Mouse (Mus musculus): ENCODE measurements at regions not wholly inside any gene's neighbourhood (a gene's known extent, or its start where the extent isn't known, plus 50 kb on each side); places are given as distances from the start of the nearest gene placed in this dataset.

- Histone ChIP-seq H3K4me3 (no peak overlapping the region), H3K4me2 (no peak overlapping the region), H3K4me1 (replicated peaks) (peaks cover 8% of the 10 kb centered on the region), H3K27ac (no peak overlapping the region), H3K9ac (no peak overlapping the region), H3K27me3 (no peaks in the 10 kb centered on the region), H3K9me3 (replicated peaks) (no peaks in the 10 kb centered on the region), H3K36me3 (no peaks in the 10 kb centered on the region)
- ATAC-seq (replicated peaks; ENCODE audit: insufficient number of reproducible peaks, insufficient read depth, low FRiP score, low read depth) = no peak
- WGBS = 74% methylated on average over 6 of the region's 6 CpGs
Observed at GRCm38 (mm10) chr3:149335259-149335658, 344.9 kb upstream of the Adgrl2 start.

- WGBS = 77% methylated on average over 5 of the region's 5 CpGs
- no peaks in the 10 kb centered on the region for H3K27me3 ChIP-seq
- no peak overlapping the region for H3K4me3 ChIP-seq
- no peak for ATAC-seq (replicated peaks; ENCODE audit: insufficient number of reproducible peaks, insufficient read depth, low FRiP score, low read depth)
- H3K9ac ChIP-seq = no peak overlapping the region
- no peak overlapping the region for H3K27ac ChIP-seq
- peaks cover 10% of the 10 kb centered on the region for H3K4me1 ChIP-seq (replicated peaks)
- H3K4me2 ChIP-seq = no peak overlapping the region
- H3K9me3 ChIP-seq (replicated peaks) = no peaks in the 10 kb centered on the region
- no peaks in the 10 kb centered on the region for H3K36me3 ChIP-seq
Observed at GRCm38 (mm10) chr3:149333607-149334006, 343.3 kb upstream of the Adgrl2 start.

- Histone ChIP-seq H3K4me2 (no peak overlapping the region), H3K4me1 (replicated peaks) (peaks cover 10% of the 10 kb centered on the region), H3K27me3 (no peaks in the 10 kb centered on the region), H3K4me3 (no peak overlapping the region), H3K36me3 (no peaks in the 10 kb centered on the region), H3K27ac (no peak overlapping the region), H3K9me3 (replicated peaks) (no peaks in the 10 kb centered on the region), H3K9ac (no peak overlapping the region)
- no peak for ATAC-seq (replicated peaks; ENCODE audit: insufficient number of reproducible peaks, insufficient read depth, low FRiP score, low read depth)
- 49% methylated on average over 10 of the region's 10 CpGs for WGBS
Observed at GRCm38 (mm10) chr3:149333131-149333530, 342.8 kb upstream of the Adgrl2 start.

- H3K27me3 ChIP-seq = no peaks in the 10 kb centered on the region
- 20% methylated on average over 4 of the region's 4 CpGs for WGBS
- no peak overlapping the region for H3K4me3 ChIP-seq
- H3K9me3 ChIP-seq (replicated peaks) = no peaks in the 10 kb centered on the region
- no peak overlapping the region for H3K4me2 ChIP-seq
- ATAC-seq (replicated peaks; ENCODE audit: insufficient number of reproducible peaks, insufficient read depth, low FRiP score, low read depth) = no peak
- H3K9ac ChIP-seq = no peak overlapping the region
- no peaks in the 10 kb centered on the region for H3K36me3 ChIP-seq
- H3K27ac ChIP-seq = no peak overlapping the region
- peaks cover 10% of the 10 kb centered on the region for H3K4me1 ChIP-seq (replicated peaks)
Observed at GRCm38 (mm10) chr3:149332105-149332504, 341.8 kb upstream of the Adgrl2 start.

- ATAC-seq (replicated peaks; ENCODE audit: insufficient number of reproducible peaks, insufficient read depth, low FRiP score, low read depth) = no peak
- peak overlapping the region; percentile 40 for H3K27ac ChIP-seq
- WGBS = 68% methylated on average over 7 of the region's 7 CpGs
Observed at GRCm38 (mm10) chr3:149331251-149331960, 341.1 kb upstream of the Adgrl2 start.

GRCm38 (mm10) chr3:149330716-149331115 is 340.4 kb upstream of the Adgrl2 start:
- no peak overlapping the region for H3K4me3 ChIP-seq
- no peaks in the 10 kb centered on the region for H3K27me3 ChIP-seq
- no peaks in the 10 kb centered on the region for H3K36me3 ChIP-seq
- no peak overlapping the region for H3K9ac ChIP-seq
- peaks cover 12% of the 10 kb centered on the region for H3K4me1 ChIP-seq (replicated peaks)
- 70% methylated on average over 10 of the region's 10 CpGs for WGBS
- H3K27ac ChIP-seq = no peak overlapping the region
- H3K9me3 ChIP-seq (replicated peaks) = no peaks in the 10 kb centered on the region
- H3K4me2 ChIP-seq = no peak overlapping the region
- ATAC-seq (replicated peaks; ENCODE audit: insufficient number of reproducible peaks, insufficient read depth, low FRiP score, low read depth) = peak; percentile 74

More at GRCm38 (mm10) chr3:149331251-149331960, 341.1 kb upstream of the Adgrl2 start:
- no peaks in the 10 kb centered on the region for H3K27me3 ChIP-seq
- no peak overlapping the region for H3K9ac ChIP-seq
- H3K4me1 ChIP-seq (replicated peaks) = peaks cover 12% of the 10 kb centered on the region
- no peak overlapping the region for H3K4me3 ChIP-seq
- no peak overlapping the region for H3K4me2 ChIP-seq
- H3K36me3 ChIP-seq = no peaks in the 10 kb centered on the region
- H3K9me3 ChIP-seq (replicated peaks) = no peaks in the 10 kb centered on the region

GRCm38 (mm10) chr3:149330041-149330440 is 339.7 kb upstream of the Adgrl2 start:
- ATAC-seq (replicated peaks; ENCODE audit: insufficient number of reproducible peaks, insufficient read depth, low FRiP score, low read depth) = no peak
- Histone ChIP-seq H3K4me1 (replicated peaks) (peaks cover 12% of the 10 kb centered on the region), H3K36me3 (no peaks in the 10 kb centered on the region), H3K9me3 (replicated peaks) (no peaks in the 10 kb centered on the region), H3K27me3 (no peaks in the 10 kb centered on the region), H3K4me2 (no peak overlapping the region), H3K4me3 (no peak overlapping the region), H3K9ac (no peak overlapping the region), H3K27ac (0 out of 2 replicates have a peak overlapping the region, but pooled peaks have one; percentile 31)
- WGBS = 70% methylated on average over 10 of the region's 10 CpGs

GRCm38 (mm10) chr3:149329615-149330014 is 339.3 kb upstream of the Adgrl2 start:
- Histone ChIP-seq H3K27ac (no peak overlapping the region), H3K4me3 (no peak overlapping the region), H3K9ac (no peak overlapping the region), H3K4me1 (replicated peaks) (peaks cover 12% of the 10 kb centered on the region), H3K9me3 (replicated peaks) (no peaks in the 10 kb centered on the region), H3K36me3 (no peaks in the 10 kb centered on the region), H3K27me3 (no peaks in the 10 kb centered on the region), H3K4me2 (no peak overlapping the region)
- 81% methylated on average over 6 of the region's 6 CpGs for WGBS
- no peak for ATAC-seq (replicated peaks; ENCODE audit: insufficient number of reproducible peaks, insufficient read depth, low FRiP score, low read depth)

- H3K36me3 ChIP-seq = no peaks in the 10 kb centered on the region
- H3K27me3 ChIP-seq = no peaks in the 10 kb centered on the region
- no peak overlapping the region for H3K9ac ChIP-seq
- no peak overlapping the region for H3K4me2 ChIP-seq
- no peak for ATAC-seq (replicated peaks; ENCODE audit: insufficient number of reproducible peaks, insufficient read depth, low FRiP score, low read depth)
- H3K27ac ChIP-seq = no peak overlapping the region; the same call in 1 of the 2 replicates
- no peak overlapping the region for H3K4me3 ChIP-seq
- H3K4me1 ChIP-seq (replicated peaks) = peaks cover 8% of the 10 kb centered on the region; the same call in 1 of the 2 replicates
- H3K9me3 ChIP-seq (replicated peaks) = no peaks in the 10 kb centered on the region
- 39% methylated on average over 5 of the region's 5 CpGs for WGBS
Observed at GRCm38 (mm10) chr3:149326664-149327063, 336.3 kb upstream of the Adgrl2 start.

GRCm38 (mm10) chr3:149324088-149324487 is 333.7 kb upstream of the Adgrl2 start:
- H3K4me1 ChIP-seq (replicated peaks) = 0 out of 2 replicates have a peak, but pooled peaks cover 2% of the 10 kb centered on the region
- no peaks in the 10 kb centered on the region for H3K27me3 ChIP-seq

GRCm38 (mm10) chr3:149318728-149319127 is 328.4 kb upstream of the Adgrl2 start:
- H3K9me3 ChIP-seq (replicated peaks) = no peaks in the 10 kb centered on the region
- WGBS = 42% methylated on average over 9 of the region's 9 CpGs
- H3K4me3 ChIP-seq = no peak overlapping the region
- H3K9ac ChIP-seq = no peak overlapping the region
- no peaks in the 10 kb centered on the region for H3K36me3 ChIP-seq
- H3K27ac ChIP-seq = no peak overlapping the region
- no peaks in the 10 kb centered on the region for H3K27me3 ChIP-seq
- H3K4me2 ChIP-seq = no peak overlapping the region
- H3K4me1 ChIP-seq (replicated peaks) = no peaks in the 10 kb centered on the region
- ATAC-seq (replicated peaks; ENCODE audit: insufficient number of reproducible peaks, insufficient read depth, low FRiP score, low read depth) = no peak

More at GRCm38 (mm10) chr3:149324088-149324487, 333.7 kb upstream of the Adgrl2 start:
- Histone ChIP-seq H3K4me2 (no peak overlapping the region), H3K9ac (no peak overlapping the region), H3K9me3 (replicated peaks) (no peaks in the 10 kb centered on the region), H3K4me3 (no peak overlapping the region), H3K36me3 (no peaks in the 10 kb centered on the region), H3K27ac (no peak overlapping the region)
- ATAC-seq (replicated peaks; ENCODE audit: insufficient number of reproducible peaks, insufficient read depth, low FRiP score, low read depth) = no peak
- 79% methylated on average over 2 of the region's 2 CpGs for WGBS

GRCm38 (mm10) chr3:149314258-149314657 is 323.9 kb upstream of the Adgrl2 start:
- no peak overlapping the region for H3K27ac ChIP-seq
- H3K9me3 ChIP-seq (replicated peaks) = no peaks in the 10 kb centered on the region
- 69% methylated on average over 4 of the region's 4 CpGs for WGBS
- ATAC-seq (replicated peaks; ENCODE audit: insufficient number of reproducible peaks, insufficient read depth, low FRiP score, low read depth) = no peak
- H3K4me2 ChIP-seq = no peak overlapping the region
- H3K4me1 ChIP-seq (replicated peaks) = no peaks in the 10 kb centered on the region
- H3K4me3 ChIP-seq = no peak overlapping the region
- no peak overlapping the region for H3K9ac ChIP-seq
- no peaks in the 10 kb centered on the region for H3K36me3 ChIP-seq
- no peaks in the 10 kb centered on the region for H3K27me3 ChIP-seq

All from heart, embryonic 15.5 days (tissue).